Mouse (Mus musculus): ENCODE results near the gene Sac3d1.

GRCm38 (mm10) chr19:6084478-6085248 lies 33.8 kb downstream of the Sac3d1 start, which contains the start of the genes Zfpl1 and Cdca5:
- TF ChIP-seq CTCF (IDR thresholded peaks at IDR 0.05; ENCODE audit: control insufficient read depth, insufficient read depth, insufficient read length) (no peak), FOSL1 (IDR thresholded peaks at IDR 0.05; ENCODE audit: insufficient read depth, low read length, poor library complexity, severe bottlenecking) (no peak), MAX (IDR thresholded peaks at IDR 0.05) (peak; percentile 60), MYOG (IDR thresholded peaks at IDR 0.05; ENCODE audit: control insufficient read depth, extremely low read depth, insufficient read length) (no peak), MYOD1 (IDR thresholded peaks at IDR 0.05; ENCODE audit: control insufficient read depth, insufficient read length, low read depth) (no peak), USF1 (IDR thresholded peaks at IDR 0.05; ENCODE audit: low read depth) (no peak), CEBPB (IDR thresholded peaks at IDR 0.05; ENCODE audit: low read depth) (no peak)

Measured in C2C12 (cell line).